Mouse (Mus musculus) E14TG2a.4 (cell line): Measurements from ENCODE around the gene Tpbpa.
A peak's percentile ranks its signal among the peaks of the same experiment; 100 is the strongest.
"Not testable (repeated sequence)": the region's sequence is repeated elsewhere in the genome, so short reads cannot be mapped to it uniquely, and the experiment has no call there.

Experiments
- H3K27me3 ChIP-seq: 2 replicates; pipeline ENCODE4 v1.6.1; 2014; ENCODE audit warnings: low read length, control low read depth; ENCODE audit not compliant: insufficient read depth
- H3K36me3 ChIP-seq: 2 replicates; pipeline ENCODE4 v1.6.1; 2014; ENCODE audit warnings: low read length, control low read depth; ENCODE audit not compliant: insufficient read depth
- H3K4me1 ChIP-seq: replicated peaks from 2 replicates; pipeline ENCODE4 v1.6.1; 2014; ENCODE audit warnings: low read depth, low read length, control low read depth
- H3K4me3 ChIP-seq: replicated peaks from 2 replicates; pipeline ENCODE4 v1.5.1; 2014; ENCODE audit warnings: mild to moderate bottlenecking, low read length
- H3K9me3 ChIP-seq: 2 replicates; pipeline ENCODE4 v1.6.1; 2014; ENCODE audit warnings: low read length, control low read depth
- CTCF ChIP-seq: conservative IDR thresholded peaks from 2 replicates; pipeline ENCODE4 v1.5.1; 2014; ENCODE audit warnings: low read length
- NANOG ChIP-seq: IDR thresholded peaks from 2 replicates; pipeline ENCODE4 v1.6.1; 2014; ENCODE audit warnings: borderline replicate concordance, low read length, mixed read lengths
- POU5F1 ChIP-seq: IDR thresholded peaks from 2 replicates; pipeline ENCODE4 v1.6.1; 2014; ENCODE audit warnings: low read length, borderline replicate concordance

Gene Tpbpa

DNA sequence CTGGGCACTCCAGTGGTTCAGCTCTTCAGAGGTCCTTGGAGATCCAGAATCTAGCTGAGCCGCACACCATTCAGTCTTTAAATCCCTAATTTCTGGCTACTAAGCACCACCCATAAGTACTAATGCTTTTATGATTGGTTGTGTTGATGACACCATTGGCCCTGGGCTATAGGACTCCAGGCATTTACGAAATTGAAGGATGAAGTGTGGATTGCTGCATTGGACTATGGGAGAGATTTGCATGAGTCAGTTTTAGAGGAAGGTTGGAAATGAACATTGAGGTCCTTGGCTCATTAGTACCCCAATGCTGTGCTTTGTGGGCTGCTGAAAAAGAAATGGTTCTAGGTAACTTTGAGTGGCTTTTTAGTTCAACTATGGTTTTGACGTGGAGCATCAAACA is at the start of gene Tpbpa:
Gene Tpbpa (minus strand): TSS at position 101 of the 400 bp plus-strand sequence.
- not testable (repeated sequence) for H3K27me3 ChIP-seq, H3K9me3 ChIP-seq

DNA sequence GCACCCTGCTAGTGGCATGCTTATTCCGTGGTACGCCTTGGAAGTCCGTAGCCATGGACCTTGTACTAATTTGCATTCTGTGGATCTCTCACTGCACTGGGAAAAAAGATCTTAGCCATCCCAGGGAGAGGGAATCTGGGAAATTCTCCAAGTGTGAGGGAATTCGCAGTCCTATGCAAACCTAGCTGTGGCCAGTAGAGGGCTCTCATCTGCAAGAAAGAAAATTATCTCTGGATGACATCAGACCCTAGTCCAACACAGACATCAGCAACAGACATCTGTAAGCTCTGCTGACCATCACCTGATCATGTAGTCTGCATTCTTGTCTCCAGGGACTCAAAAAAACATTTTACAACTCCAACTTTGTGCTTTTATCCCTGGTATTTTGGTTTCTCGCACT is 45.1 kb upstream of the Tpbpa start:
- H3K9me3 ChIP-seq, H3K4me1 ChIP-seq, H3K4me3 ChIP-seq, H3K36me3 ChIP-seq, H3K27me3 ChIP-seq: not testable (repeated sequence)
- 0 out of 2 replicates have a peak, but pooled peaks have one; percentile 4 for TF ChIP-seq CTCF

More for the DNA sequence above, at the start of gene Tpbpa:
- H3K4me3 ChIP-seq, H3K36me3 ChIP-seq, H3K4me1 ChIP-seq: not testable (repeated sequence)

DNA sequence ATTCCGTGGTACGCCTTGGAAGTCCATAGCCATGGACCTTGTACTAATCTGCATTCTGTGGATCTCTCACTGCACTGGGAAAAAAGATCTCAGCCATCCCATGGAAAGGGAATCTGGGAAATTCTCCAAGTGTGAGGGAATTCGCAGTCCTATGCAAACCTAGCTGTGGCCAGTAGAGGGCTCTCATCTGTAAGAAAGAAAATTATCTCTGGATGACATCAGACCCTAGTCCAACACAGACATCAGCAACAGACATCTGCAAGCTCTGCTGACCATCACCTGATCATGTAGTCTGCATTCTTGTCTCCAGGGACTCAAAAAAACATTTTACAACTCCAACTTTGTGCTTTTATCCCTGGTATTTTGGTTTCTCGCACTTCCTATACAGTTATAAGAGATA is 30.5 kb upstream of the Tpbpa start:
- H3K27me3 ChIP-seq, H3K36me3 ChIP-seq, H3K4me3 ChIP-seq, H3K4me1 ChIP-seq, H3K9me3 ChIP-seq: not testable (repeated sequence)

DNA sequence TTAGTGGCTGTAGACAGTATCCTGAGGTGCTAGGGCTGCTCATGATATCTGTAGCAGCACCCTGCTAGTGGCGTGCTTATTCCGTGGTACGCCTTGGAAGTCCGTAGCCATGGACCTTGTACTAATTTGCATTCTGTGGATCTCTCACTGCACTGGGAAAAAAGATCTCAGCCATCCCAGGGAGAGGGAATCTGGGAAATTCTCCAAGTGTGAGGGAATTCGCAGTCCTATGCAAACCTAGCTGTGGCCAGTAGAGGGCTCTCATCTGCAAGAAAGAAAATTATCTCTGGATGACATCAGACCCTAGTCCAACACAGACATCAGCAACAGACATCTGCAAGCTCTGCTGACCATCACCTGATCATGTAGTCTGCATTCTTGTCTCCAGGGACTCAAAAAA is 22.2 kb upstream of the Tpbpa start:
- not testable (repeated sequence) for H3K4me3 ChIP-seq, H3K9me3 ChIP-seq, H3K4me1 ChIP-seq, H3K36me3 ChIP-seq, H3K27me3 ChIP-seq

DNA sequence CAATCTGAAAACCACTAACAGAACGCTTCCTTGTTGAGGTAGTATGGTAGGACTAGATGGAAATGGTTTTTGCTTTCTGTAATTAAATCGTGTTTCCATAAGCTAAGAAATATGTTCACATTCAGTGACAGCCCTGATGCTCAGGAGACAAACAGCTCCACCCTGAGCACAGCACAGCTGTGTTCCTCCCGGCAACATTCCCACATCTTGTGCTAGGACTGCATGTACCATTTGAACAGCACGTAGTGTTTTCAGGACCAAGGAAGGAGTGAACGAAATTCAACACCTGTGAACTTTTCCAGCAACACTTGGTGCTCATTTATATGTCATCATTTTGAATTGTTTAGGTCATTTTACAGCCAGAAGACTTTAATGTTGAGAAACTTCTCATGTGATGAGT is 19.9 kb upstream of the Tpbpa start:
- no peaks in the 10 kb centered on the region for H3K4me1 ChIP-seq
- no peak for TF ChIP-seq CTCF
- TF ChIP-seq POU5F1: no peak
- TF ChIP-seq NANOG: no peak

DNA sequence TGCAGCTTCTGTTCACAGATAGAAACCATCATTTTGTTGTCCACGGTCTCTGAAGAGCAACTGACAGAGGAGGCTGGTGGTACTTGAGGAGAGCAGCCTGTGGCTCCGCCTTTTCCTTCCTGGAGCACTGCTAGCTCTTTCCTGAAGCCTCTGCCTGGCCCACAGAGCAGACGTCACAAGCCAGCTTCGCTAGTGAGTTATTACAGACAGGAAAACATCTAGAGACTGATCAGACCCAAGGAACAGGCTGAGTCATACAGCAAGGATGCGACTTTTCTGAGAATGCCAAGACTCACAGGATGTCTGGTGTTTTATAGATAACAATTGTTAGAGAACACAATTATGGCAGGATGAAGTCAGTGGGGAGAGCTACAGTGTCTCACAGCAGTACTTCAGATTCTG is 5.3 kb downstream of the Tpbpa start, which contains the start of the genes Gm49391 and Ctla2a:
Gene Gm49391 (minus strand): TSS at position 72 of the 402 bp plus-strand sequence.
Gene Ctla2a (minus strand): TSS at position 126 of the 402 bp plus-strand sequence.
- TF ChIP-seq POU5F1: no peak
- TF ChIP-seq CTCF: no peak
- no peak for TF ChIP-seq NANOG
- H3K27me3 ChIP-seq: no peaks in the 10 kb centered on the region

More for the DNA sequence above, 19.9 kb upstream of the Tpbpa start:
- no peaks in the 10 kb centered on the region for H3K36me3 ChIP-seq
- no peaks in the 10 kb centered on the region for H3K27me3 ChIP-seq
- H3K9me3 ChIP-seq: no peaks in the 10 kb centered on the region
- H3K4me3 ChIP-seq: no peak overlapping the region

DNA sequence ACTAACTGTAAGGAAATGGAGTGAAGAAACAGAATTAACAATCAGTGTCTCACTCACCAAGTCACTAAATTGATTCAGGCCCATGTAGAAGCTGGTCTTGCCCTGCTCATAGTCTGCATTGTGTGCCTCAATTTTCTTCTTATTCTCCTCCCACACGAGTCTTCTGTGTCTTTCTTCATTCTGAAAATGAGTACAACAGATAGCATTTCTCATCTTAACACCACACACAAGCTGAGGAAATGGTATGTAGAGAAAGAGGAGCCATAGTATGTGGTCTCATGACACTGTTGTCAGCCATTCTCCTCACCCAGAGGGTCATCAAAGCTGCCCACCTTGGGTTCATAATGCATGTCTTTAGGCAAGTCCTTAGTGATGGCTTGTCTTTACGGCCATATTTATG is 6.3 kb downstream of the Tpbpa start, which contains the start of gene Gm49393:
Gene Gm49393 (minus strand): TSS at position 101 of the 400 bp plus-strand sequence.
- H3K27me3 ChIP-seq, H3K36me3 ChIP-seq, H3K9me3 ChIP-seq, H3K4me1 ChIP-seq, H3K4me3 ChIP-seq: not testable (repeated sequence)

More for the DNA sequence above, 5.3 kb downstream of the Tpbpa start, which contains the start of the genes Gm49391 and Ctla2a:
- Histone ChIP-seq H3K36me3 (no peaks in the 10 kb centered on the region), H3K4me1 (no peaks in the 10 kb centered on the region), H3K4me3 (no peak within 1 kb of the TSS), H3K9me3 (no peaks in the 10 kb centered on the region)

DNA sequence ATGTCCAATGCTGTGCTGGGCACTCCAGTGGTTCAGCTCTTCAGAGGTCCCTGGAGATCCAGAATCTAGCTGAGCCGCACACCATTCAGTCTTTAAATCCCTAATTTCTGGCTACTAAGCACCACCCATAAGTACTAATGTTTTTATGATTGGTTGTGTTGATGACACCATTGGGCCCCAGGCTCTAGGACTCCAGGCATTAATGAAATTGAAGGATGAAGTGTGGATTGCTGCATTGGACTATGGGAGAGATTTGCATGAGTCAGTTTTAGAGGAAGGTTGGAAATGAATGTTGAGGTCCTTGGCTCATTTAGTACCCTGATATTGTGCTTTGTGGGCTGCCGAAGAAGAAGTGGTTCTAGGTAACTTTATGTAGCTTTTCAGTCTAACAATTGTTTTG is 37.0 kb downstream of the Tpbpa start, which contains the start of gene Tpbpb:
Gene Tpbpb (minus strand): TSS at position 101 of the 400 bp plus-strand sequence.
- H3K4me3 ChIP-seq, H3K27me3 ChIP-seq: not testable (repeated sequence)

DNA sequence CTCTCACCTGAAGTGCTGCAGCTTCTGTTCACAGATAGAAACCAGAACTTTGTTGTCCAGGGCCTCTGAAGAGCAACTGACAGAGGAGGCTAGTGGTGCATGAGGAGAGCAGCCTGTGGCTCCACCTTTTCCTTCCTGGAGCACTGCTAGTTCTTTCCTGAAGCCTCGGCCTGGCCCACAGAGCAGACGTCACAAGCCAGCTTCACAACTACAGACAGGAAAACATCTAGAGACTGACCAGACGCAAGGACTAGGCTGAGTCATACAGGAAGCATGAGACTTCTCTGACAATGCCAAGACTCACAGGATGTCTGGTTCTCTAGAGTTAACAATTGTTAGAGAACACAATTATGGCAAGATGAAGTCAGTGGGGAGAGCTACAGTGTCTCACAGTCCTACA is 44.5 kb downstream of the Tpbpa start, which contains the start of gene Ctla2b:
Gene Ctla2b (minus strand): TSS at position 120 of the 400 bp plus-strand sequence.
- H3K27me3 ChIP-seq: no peaks in the 10 kb centered on the region
- no peak for TF ChIP-seq NANOG
- TF ChIP-seq CTCF: no peak
- no peak for TF ChIP-seq POU5F1
- no peak within 1 kb of the TSS for H3K4me3 ChIP-seq
- H3K36me3 ChIP-seq: no peaks in the 10 kb centered on the region
- no peaks in the 10 kb centered on the region for H3K4me1 ChIP-seq
- H3K9me3 ChIP-seq: no peaks in the 10 kb centered on the region

More for the DNA sequence above, 37.0 kb downstream of the Tpbpa start, which contains the start of gene Tpbpb:
- not testable (repeated sequence) for H3K4me1 ChIP-seq, H3K9me3 ChIP-seq, H3K36me3 ChIP-seq

DNA sequence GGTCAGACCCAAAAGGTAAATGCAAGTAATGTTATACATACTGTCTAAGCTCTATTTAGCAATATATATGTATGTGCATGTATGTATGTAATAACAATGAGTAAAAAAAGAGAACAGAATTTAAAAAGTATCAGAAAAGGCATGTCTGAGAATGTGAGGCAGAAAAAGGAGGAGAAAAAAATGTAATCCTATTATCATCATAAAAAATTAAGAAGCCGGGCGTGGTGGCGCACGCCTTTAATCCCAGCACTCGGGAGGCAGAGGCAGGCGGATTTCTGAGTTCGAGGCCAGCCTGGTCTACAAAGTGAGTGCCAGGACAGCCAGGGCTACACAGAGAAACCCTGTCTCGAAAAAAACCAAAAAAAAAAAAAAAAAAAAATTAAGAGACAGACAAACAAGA is 45.0 kb downstream of the Tpbpa start, which contains the start of gene Gm49392:
Gene Gm49392 (minus strand): TSS at position 101 of the 400 bp plus-strand sequence.
- not testable (repeated sequence) for H3K9me3 ChIP-seq, H3K27me3 ChIP-seq, H3K36me3 ChIP-seq, H3K4me1 ChIP-seq, H3K4me3 ChIP-seq
